Mouse (Mus musculus): ENCODE measurements around the gene Dock10. TPM values are rescaled to one million over a fixed set of nuclear protein-coding genes. Genes with fewer than 3 reads are reported as not detected.
A peak's percentile ranks its signal among the peaks of the same experiment; 100 is the strongest.

The Dock10 gene
- polyA plus RNA-seq, 1 experiment: 83.1 TPM

GRCm38 (mm10) chr1:80661506-80662402, 96.6 kb downstream of the Dock10 start:
- TF ChIP-seq POLR2A (IDR thresholded peaks at IDR 0.05; ENCODE audit: borderline replicate concordance, low read depth, low read length) (no peak), CTCF (IDR thresholded peaks at IDR 0.05; ENCODE audit: low read depth, low read length) (no peak)
- Histone ChIP-seq H3K4me1 (ENCODE audit: control insufficient read depth, insufficient read depth, low read length) (peaks cover 51% of the 10 kb centered on the region), H3K27ac (ENCODE audit: insufficient read depth, low read depth, low read length) (peak overlapping the region; percentile 49), H3K4me3 (ENCODE audit: insufficient read depth, low read length) (no peak overlapping the region)

- Histone ChIP-seq H3K4me3 (ENCODE audit: insufficient read depth, low read length) (no peak overlapping the region), H3K4me1 (ENCODE audit: control insufficient read depth, insufficient read depth, low read length) (peaks cover 46% of the 10 kb centered on the region), H3K27ac (ENCODE audit: insufficient read depth, low read depth, low read length) (peak overlapping the region; percentile 73)
- TF ChIP-seq POLR2A (IDR thresholded peaks at IDR 0.05; ENCODE audit: borderline replicate concordance, low read depth, low read length): no peak
- no peak for TF ChIP-seq CTCF (IDR thresholded peaks at IDR 0.05; ENCODE audit: low read depth, low read length)
These were observed 98.7 kb downstream of the Dock10 start for GRCm38 (mm10) chr1:80659465-80660245.

GRCm38 (mm10) chr1:80656389-80656788, 101.9 kb downstream of the Dock10 start:
- TF ChIP-seq POLR2A (IDR thresholded peaks at IDR 0.05; ENCODE audit: borderline replicate concordance, low read depth, low read length): no peak
- no peak for TF ChIP-seq CTCF (IDR thresholded peaks at IDR 0.05; ENCODE audit: low read depth, low read length)
- no peak overlapping the region for H3K4me3 ChIP-seq (ENCODE audit: insufficient read depth, low read length)
- peaks cover 33% of the 10 kb centered on the region for H3K4me1 ChIP-seq (ENCODE audit: control insufficient read depth, insufficient read depth, low read length)

GRCm38 (mm10) chr1:80655854-80656253, 102.5 kb downstream of the Dock10 start:
- peaks cover 30% of the 10 kb centered on the region for H3K4me1 ChIP-seq (ENCODE audit: control insufficient read depth, insufficient read depth, low read length)

More at GRCm38 (mm10) chr1:80656389-80656788, 101.9 kb downstream of the Dock10 start:
- H3K27ac ChIP-seq (ENCODE audit: insufficient read depth, low read depth, low read length): no peak overlapping the region

GRCm38 (mm10) chr1:80655195-80655594, 103.1 kb downstream of the Dock10 start:
- no peak overlapping the region for H3K4me3 ChIP-seq (ENCODE audit: insufficient read depth, low read length)
- TF ChIP-seq CTCF (IDR thresholded peaks at IDR 0.05; ENCODE audit: low read depth, low read length): no peak
- TF ChIP-seq POLR2A (IDR thresholded peaks at IDR 0.05; ENCODE audit: borderline replicate concordance, low read depth, low read length): no peak
- H3K27ac ChIP-seq (ENCODE audit: insufficient read depth, low read depth, low read length): no peak overlapping the region
- peaks cover 30% of the 10 kb centered on the region for H3K4me1 ChIP-seq (ENCODE audit: control insufficient read depth, insufficient read depth, low read length)

More at GRCm38 (mm10) chr1:80655854-80656253, 102.5 kb downstream of the Dock10 start:
- Histone ChIP-seq H3K4me3 (ENCODE audit: insufficient read depth, low read length) (no peak overlapping the region), H3K27ac (ENCODE audit: insufficient read depth, low read depth, low read length) (no peak overlapping the region)
- TF ChIP-seq POLR2A (IDR thresholded peaks at IDR 0.05; ENCODE audit: borderline replicate concordance, low read depth, low read length): no peak
- no peak for TF ChIP-seq CTCF (IDR thresholded peaks at IDR 0.05; ENCODE audit: low read depth, low read length)

GRCm38 (mm10) chr1:80654177-80654576, 104.2 kb downstream of the Dock10 start:
- no peak overlapping the region for H3K4me3 ChIP-seq (ENCODE audit: insufficient read depth, low read length)
- TF ChIP-seq POLR2A (IDR thresholded peaks at IDR 0.05; ENCODE audit: borderline replicate concordance, low read depth, low read length) (no peak), CTCF (IDR thresholded peaks at IDR 0.05; ENCODE audit: low read depth, low read length) (no peak)
- peaks cover 25% of the 10 kb centered on the region for H3K4me1 ChIP-seq (ENCODE audit: control insufficient read depth, insufficient read depth, low read length)
- H3K27ac ChIP-seq (ENCODE audit: insufficient read depth, low read depth, low read length): no peak overlapping the region

- H3K4me3 ChIP-seq (ENCODE audit: insufficient read depth, low read length): no peak overlapping the region
- TF ChIP-seq CTCF (IDR thresholded peaks at IDR 0.05; ENCODE audit: low read depth, low read length) (no peak), POLR2A (IDR thresholded peaks at IDR 0.05; ENCODE audit: borderline replicate concordance, low read depth, low read length) (no peak)
- peaks cover 18% of the 10 kb centered on the region for H3K4me1 ChIP-seq (ENCODE audit: control insufficient read depth, insufficient read depth, low read length)
- no peak overlapping the region for H3K27ac ChIP-seq (ENCODE audit: insufficient read depth, low read depth, low read length)
These were observed 105.5 kb downstream of the Dock10 start for GRCm38 (mm10) chr1:80652803-80653202.

GRCm38 (mm10) chr1:80652083-80652482, 106.2 kb downstream of the Dock10 start:
- peaks cover 15% of the 10 kb centered on the region for H3K4me1 ChIP-seq (ENCODE audit: control insufficient read depth, insufficient read depth, low read length)

GRCm38 (mm10) chr1:80646602-80647001, 111.7 kb downstream of the Dock10 start:
- Histone ChIP-seq H3K4me1 (ENCODE audit: control insufficient read depth, insufficient read depth, low read length) (peaks cover 38% of the 10 kb centered on the region), H3K27ac (ENCODE audit: insufficient read depth, low read depth, low read length) (peak overlapping the region; percentile 64), H3K4me3 (ENCODE audit: insufficient read depth, low read length) (no peak overlapping the region)
- no peak for TF ChIP-seq CTCF (IDR thresholded peaks at IDR 0.05; ENCODE audit: low read depth, low read length)
- no peak for TF ChIP-seq POLR2A (IDR thresholded peaks at IDR 0.05; ENCODE audit: borderline replicate concordance, low read depth, low read length)

More at GRCm38 (mm10) chr1:80652083-80652482, 106.2 kb downstream of the Dock10 start:
- Histone ChIP-seq H3K4me3 (ENCODE audit: insufficient read depth, low read length) (no peak overlapping the region), H3K27ac (ENCODE audit: insufficient read depth, low read depth, low read length) (no peak overlapping the region)
- no peak for TF ChIP-seq POLR2A (IDR thresholded peaks at IDR 0.05; ENCODE audit: borderline replicate concordance, low read depth, low read length)

Data from bone marrow macrophage, adult 2 months (primary cell).